Mouse (Mus musculus): ENCODE measurements around the gene Nphs1.

Nphs1 gene

DNA sequence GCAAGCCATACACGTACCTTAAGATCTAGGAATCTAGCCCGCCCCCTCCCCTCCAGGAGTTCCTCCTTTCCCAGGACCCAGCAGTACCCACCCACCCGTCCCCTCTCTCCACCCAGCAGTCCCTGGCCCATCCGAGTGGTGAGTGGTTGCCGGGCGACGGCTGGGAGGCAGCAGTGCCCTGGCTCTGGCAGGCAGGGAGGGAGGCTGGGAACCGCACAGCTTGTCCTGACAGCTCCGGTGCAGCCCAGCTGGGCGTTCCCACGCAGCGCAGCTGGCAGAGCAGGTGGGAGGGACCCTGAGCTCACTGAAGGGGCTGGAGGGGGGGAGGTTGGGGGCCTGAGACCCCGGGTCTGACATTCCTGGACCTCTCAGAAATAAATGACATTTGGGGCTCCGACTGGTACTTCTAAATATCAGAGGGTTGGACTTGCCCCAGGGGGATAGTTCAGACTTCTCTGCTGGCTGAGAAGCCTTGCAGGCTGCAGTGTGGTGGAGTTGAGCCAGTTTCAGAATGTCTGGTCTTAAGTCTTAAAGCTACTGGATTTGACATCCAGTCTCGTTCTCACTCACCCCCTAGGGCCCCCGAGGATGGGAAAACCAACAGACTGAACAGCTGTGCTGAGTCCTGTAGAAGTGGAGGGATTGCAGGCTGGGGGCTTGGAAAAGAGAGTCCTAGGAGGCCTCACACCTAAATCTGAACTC lies at the start of gene Nphs1, which contains the start of gene Kirrel2:
Gene Nphs1 (plus strand): TSS at position 687 of the 702 bp plus-strand sequence.
Gene Kirrel2 (minus strand): TSS at position 62 of the 702 bp plus-strand sequence.
- DNase-seq = peak; percentile 77

DNA sequence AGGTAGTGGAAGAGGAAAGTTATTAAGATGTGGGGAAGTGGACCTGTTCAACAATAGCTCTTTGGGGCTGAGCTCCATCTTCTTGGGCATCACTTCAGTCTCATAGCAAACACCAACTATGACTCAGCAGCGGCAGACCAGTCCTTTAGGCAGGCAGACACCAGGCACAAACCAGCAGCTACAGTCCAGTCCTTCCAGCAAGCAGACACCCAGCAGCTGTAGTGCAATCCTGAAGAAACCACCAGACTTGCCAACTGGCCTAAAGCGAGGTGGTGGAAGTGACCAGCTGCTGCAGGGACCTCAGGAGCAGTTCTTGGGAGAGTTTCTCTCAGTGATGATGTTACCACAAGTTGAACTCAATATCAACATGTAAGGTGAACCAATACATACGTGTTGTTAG lies 49.5 kb upstream of the Nphs1 start:
- no peak for DNase-seq

DNA sequence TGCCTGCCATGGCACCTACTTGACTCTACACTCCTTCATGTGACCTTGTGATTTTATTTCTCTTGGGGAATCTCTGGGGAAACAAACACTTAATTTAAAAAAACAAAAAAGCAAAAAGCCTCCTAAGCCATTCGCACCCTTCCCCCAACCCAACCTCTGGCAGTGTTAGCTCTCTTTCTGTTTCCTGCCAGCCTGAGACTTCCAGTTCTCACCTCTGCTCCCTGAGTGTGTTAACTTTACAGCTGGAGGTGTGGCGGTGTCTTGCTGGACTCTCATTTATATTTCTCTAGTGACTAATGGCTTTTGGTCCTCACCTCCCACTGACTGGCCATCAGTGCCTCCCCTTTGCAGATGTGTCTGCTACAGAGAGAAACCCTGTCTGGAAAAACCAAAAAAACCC lies 48.3 kb upstream of the Nphs1 start:
- no peak for DNase-seq

DNA sequence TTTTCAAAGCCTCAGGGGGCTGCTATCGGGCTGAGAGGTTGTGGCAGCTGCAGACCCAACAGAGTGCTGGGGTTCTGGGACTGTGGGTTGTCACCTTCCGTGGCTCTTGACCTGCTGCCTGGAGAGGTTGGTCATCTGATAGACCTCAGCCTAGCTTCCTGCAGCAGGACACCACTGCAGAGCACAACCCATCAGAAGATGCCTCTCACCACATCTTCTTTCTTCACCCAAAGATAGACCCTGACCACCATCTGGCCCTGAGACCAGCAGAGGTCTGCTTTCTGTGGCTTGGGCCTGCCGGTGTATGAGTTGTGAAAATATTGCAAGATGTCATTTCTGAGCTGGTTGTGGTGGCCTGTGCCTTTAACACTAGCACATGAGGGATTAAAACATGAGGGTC lies 47.1 kb upstream of the Nphs1 start:
- DNase-seq = no peak

DNA sequence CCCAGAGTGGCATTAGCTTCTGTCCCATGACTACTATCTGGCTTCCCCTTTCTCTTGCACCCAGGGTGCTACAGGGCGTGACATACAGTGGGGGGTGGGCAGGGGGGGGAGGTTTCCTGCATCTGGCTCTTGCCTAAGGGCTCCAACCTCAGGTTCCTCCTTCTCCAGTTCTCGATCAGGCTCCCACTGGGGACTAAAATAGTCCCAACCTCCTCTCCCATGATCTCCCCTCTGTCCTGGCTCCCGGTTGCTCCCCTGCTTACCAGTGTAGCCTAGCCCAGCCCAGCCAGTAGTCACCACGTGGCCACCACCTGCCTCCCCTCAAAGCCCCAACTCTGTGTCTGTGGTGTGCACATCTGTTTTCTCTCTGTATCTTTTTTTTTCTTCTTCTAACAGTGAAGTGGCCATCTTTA lies 45.4 kb upstream of the Nphs1 start:
- peak; percentile 84 for DNase-seq

DNA sequence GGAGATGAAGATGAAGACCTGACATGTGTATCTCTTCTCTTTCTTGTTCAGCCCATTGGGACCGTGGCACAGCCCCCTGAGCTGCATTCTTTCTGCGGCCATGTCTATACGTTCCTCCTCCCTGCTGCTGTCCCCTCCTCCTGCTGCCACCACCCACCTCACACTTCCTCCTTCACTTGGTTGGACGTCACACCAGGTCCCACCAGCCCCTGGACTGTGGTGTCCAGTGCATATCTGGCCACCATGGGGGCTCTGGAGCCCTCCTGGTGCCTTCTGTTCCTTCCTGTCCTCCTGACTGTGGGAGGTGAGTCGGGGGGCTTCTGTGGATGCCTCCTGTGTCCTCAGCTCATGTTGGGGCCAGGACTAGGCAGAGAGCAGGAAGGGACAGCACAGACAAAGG lies 44.5 kb upstream of the Nphs1 start, which contains the start of gene Tyrobp:
Gene Tyrobp (plus strand): TSS at position 165 of the 400 bp plus-strand sequence.
- DNase-seq = peak; percentile 77

DNA sequence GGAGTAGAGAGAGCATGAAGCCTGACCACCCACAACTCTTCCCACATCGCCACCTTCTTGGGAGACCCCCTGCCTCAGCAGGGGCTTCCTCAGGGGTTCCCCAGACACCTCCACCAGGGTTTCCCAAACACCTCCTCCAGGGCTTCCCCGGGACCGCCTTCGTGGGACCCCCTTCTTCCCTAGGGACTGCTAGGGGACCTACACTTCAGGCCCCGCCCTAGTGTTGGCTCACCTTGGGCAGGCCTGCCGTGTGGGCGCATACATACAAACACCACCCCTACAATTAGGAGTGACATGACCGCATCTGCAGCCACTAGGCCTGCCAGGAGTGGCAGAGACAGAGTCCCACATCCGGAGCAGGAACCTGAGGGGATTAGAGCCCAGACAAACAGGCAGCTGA lies 40.3 kb upstream of the Nphs1 start:
- DNase-seq = no peak

DNA sequence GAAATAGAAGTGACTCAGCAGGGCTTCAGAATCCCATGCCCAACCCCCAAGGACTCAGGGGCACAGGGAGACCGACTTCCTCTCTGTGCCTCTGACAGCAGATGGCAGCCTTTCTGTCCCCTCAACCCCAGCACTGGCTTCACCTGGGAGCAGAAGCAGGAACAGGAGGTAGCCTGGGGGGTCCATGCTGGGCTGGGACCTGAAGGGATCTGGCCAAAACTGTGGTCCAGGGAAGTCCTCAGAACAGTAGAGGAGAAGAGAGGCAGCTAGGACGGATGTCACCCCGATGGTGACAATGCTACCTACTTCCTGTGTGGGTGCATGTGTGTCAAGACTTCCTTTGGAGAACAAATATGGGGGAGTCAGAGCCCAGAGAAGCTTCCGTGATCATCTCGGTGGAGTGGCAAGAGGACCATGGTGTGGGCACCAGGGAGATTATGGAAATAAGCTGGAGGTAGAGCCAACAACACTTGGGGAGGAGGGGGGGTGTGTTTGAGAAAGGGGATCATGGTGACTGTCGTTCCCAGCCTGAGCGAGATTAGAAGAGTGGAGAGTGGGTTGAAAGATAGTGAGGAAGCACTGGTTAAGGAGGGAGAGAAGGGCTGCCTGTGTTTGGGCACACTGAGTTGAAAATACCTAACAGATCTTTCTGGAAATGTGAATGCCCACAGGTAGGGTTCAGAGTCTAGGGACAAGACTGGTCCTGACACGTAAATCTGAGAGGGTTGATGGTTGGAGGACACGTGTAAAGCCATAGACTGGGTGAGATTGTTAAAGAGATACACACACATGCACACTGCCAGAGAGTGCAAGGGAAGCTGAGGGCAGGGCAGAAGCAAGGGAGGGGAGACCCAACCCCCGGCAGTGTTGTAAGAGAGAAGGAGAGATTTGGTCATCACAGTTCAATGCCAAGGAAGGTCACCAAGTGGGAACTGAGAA lies 38.3 kb upstream of the Nphs1 start, which contains the start of gene Hcst:
Gene Hcst (minus strand): TSS at position 294 of the 939 bp plus-strand sequence.
- no peak for DNase-seq

DNA sequence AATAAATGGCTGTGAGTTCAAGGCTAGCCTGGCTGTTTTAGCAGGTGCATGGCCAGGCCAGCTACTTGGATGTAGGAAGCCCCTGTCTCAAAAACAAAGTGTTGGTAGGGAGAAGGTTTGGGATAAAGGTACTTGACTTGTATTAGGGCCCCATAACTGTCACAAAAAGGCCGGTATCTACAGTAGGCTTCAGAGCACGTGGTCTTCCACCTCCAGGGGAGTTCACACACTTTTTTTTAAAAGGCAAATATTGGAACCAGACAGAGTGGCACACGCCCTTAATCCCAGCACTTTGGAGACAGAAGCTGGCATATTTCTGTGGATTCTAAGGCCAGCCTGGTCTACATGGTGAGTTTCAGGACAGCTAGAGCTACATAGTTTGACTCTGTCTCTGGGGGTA lies 37.4 kb upstream of the Nphs1 start:
- DNase-seq = no peak

DNA sequence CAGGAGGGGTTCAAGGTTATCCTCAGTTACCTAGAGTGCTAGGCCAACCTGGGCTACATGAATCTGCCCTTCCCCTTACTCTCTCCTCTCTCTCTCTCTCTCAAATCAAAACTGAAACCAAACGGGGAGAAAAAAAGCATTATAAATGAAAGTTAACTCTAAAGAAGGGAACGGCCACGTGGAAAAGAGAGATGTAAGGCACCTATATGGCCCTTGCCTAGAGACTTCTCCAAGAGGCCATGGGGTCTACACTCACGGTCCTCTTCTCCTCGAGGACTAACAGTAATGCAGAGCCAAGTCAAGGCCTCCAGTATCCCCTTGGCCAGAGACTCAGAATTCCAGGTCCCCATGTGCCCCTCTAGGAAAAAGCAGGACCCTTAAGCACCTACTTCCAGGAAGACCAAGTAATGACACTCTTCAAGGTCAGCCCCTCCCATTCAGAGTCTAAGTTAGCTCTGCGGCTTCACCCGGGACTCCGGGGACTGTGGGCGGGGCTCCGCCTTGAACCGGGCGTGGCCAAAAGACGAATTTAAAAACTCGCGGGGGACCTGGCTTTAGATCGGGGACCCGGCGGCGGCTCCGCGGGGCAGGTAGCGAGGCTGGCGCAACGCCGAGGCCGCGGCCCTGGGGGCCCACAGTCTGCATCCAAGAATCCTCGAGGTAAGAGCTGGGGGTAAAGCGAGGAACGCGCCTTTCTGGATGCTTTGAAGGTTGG lies 36.8 kb upstream of the Nphs1 start, which contains the start of gene Nfkbid:
Gene Nfkbid (plus strand): TSS at position 558 of the 715 bp plus-strand sequence.
- peak; percentile 61 for DNase-seq

DNA sequence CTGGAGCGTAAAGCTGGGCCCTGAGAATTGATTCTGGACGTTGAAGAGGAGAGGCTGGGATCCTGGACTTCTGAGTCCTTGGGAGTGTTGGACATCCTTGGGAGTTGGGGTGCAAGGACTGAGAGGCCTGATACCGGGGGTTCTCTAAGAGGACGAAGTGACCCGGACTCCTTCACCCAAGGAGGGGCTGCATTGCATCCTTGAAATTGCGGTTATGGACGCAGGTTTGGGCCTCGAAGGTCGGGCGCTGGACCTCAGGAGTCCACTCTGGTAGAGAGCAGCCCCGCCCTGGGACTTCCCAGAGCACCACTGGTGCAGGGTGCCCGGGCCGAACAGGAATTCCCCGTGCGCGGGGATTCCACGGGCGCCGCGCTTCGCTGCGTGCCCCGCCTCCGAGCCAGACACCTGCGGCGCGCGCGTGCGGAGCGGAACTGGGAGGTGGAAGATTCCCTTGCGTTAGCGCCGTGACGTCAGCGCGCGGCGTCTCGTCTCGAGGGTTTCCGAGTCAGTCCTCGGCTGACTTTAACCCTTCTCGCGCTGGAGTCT lies 36.2 kb upstream of the Nphs1 start:
- DNase-seq = peak; percentile 93

DNA sequence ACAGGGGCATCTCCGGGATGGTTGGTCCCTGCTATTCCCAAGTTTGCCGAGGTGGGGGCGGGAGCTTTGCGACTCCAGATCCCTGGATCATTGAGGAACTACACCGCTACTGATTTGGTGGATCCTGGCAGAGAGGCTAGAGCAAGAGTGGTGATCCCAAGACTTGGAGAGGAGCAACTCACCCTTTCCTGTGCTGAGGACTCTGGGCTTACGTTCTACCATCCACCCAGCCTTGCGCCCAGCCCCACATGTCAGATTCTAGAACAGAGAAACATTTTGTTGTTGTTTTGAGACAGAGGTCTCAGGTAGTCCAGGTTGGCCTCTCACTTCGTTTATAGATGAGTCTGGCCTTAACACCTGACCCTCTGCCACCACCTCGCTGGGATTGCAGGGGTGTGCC lies 35.6 kb upstream of the Nphs1 start:
- DNase-seq = no peak

DNA sequence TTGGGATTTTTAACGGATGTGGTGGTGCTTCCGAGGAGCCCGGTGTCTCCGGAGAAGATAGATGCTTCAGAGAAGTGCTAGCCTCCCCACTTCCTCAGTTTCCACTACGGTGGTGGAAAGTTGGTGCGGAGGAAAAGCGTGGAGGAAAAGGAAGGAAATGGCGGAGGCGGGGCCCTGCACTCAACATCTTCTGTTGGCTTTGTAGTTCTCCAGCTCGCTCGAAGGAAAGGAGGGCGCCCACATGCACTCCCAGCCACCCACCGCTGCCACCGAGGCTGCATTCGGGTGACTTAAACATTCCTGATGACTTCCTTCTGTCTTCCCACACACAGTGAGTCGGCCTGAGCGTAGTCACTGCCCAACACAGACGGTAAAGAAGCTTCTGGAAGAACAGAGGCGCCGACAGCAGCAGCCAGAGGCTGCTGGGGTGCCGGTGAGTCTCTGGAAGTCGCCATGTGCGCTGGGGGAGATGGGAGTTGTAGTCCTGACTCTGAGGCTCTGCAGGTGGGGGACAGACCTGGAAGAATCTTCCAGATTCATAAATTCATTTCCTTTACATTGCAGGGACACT lies 35.0 kb upstream of the Nphs1 start:
- DNase-seq = peak; percentile 68

DNA sequence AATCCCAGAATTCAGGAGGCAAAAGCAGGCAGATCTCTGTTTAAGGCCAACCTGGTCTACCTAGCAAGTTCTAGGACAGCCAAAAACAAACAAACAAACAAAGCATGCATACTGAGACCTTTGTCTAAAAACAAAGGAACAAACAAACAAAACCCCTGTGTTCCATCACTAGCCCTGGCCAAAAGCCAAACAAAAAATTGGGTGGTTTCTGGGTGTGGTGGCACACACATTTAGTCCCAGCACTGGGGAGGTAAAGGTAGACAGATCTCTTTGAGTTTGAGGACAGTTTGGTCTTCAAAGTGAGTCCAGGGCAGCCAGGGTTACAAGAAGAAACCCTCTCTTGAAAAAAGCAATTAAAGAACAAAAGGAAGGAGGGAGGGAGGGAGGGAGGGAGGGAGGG lies 28.8 kb upstream of the Nphs1 start:
- DNase-seq = no peak

DNA sequence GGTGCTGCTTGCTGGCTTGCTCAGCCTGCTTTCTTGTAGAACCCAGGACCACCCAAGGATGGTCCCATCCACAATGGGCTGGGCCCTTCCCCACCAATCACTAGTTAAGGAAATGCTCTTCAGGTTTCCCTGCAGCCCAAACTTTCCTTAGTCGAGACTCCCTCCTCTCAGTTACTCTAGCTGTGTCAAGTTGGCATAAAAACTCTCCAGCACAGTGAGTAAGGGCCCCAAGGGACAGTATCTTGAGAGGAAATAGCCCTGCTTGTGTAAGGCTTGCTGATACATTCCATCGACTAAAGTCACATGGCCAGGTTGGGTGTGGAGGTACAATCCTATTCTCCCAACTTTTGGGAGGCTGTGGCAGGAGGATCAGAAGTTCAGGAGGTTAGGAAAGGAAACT lies 27.9 kb upstream of the Nphs1 start:
- no peak for DNase-seq

DNA sequence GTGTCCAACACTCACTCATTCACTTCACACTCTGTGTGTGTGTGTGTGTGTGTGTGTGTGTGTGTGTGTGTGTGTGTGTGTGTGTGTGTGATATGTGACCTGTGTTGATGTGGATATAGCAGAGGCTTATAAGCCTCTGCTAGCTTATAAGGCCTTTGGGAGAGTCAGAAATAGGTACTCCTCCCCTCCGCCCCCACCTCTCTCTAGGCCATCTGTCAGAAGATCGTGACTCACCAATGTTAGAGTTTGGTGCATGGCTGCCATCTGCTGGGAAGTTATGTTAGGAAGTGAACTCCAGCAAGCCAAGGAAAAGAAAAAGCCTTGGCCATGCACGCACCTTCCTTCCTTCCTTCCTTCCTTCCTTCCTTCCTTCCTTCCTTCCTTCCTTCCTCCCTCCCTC lies 26.3 kb upstream of the Nphs1 start:
- peak; percentile 92 for DNase-seq

DNA sequence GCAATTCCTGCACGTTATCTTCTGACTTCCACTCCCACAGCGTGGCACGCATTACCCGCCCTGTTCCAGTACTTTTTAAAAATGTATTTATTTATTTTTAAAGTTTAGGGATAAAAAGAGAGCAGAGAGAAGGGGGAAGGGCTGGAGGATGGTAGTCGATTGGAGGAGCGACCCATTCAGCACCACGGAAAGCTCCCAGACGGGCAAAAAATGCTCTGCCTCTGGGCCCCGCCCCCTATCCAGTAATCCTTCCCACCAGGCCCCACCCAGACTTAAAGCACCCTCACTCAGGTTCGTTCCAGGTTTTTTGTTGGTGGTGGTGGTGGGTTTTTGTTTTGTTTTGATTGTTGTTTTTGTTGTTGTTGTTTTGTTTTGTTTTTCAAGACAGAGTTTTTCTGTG lies 23.9 kb upstream of the Nphs1 start:
- no peak for DNase-seq

DNA sequence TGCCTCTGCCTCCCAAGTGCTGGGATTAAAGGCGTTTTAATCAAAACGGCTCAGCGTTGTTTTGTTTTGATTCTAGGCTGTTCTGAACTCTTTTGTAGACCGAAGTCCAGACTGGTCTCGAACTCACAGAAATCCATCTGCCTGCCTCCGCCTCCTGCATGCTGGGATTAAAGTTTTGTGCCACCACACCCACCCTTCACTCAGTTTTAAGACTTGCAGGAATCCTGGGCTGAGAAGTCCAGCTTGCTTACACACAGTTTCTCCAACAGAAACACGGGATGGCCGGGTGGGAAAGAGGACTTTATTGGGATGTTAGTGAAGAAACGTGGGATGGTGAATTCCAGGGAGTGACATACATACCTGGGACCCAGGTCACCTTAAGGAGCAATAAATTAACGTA lies 23.4 kb upstream of the Nphs1 start:
- DNase-seq = no peak

DNA sequence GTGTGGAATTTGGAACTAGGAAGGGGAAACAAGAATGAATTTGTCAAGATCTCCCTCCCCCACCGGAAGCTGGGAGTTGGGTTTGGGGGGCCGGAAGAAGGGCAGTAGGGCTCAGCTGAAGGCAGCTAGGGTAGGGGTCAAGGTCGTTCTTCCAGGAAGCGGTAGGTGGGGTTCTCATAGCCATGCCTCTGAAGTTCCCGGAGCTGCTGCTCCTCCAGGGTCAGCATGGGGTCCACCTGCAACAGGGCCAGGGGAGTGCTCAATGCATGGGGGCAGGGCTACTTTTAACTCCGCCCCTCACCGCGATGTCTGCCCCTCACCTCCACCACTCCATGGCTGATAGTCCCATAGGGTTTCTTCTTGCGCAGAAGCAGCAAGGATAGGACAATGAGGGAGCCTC lies 23.0 kb upstream of the Nphs1 start:
- DNase-seq = no peak

DNA sequence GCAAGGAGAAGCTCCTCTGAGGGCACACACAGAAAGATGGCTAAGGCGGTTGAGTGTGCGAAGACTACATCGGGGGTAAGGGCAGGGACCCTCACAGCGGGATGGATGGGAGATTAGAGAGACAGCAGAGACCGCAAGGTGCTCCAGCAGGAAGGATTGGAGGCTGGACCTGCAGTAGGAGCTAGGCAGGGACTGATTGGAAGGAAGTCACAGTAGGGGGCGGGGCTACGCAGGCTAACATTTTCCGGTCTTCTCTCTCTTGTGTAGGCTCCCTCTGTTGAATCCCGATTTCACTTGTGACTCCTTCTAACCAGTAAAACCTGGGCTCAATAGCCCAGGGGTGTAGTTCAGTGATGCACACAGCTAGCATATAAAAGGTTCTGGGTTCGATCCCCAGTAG lies 21.2 kb upstream of the Nphs1 start:
- DNase-seq = no peak

DNA sequence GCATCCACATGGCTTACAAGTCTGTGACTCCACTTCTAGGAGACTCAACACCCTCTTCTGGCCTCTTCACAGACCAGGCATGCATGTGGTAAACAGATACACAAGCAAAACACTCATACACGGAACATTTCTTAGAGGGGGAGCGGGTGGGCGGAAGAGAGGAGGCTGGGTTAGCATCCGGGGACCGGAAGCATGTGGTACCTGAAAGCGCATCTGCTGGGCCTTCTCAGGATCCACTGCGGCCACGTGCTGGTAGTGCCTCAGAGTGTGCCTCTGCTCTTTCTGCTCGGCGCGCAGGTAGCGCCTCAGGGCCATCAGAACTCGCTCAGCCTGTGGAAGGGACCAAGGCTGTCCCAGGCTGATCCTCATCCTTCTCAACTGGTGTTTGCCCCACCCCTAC lies 18.4 kb upstream of the Nphs1 start:
- no peak for DNase-seq

DNA sequence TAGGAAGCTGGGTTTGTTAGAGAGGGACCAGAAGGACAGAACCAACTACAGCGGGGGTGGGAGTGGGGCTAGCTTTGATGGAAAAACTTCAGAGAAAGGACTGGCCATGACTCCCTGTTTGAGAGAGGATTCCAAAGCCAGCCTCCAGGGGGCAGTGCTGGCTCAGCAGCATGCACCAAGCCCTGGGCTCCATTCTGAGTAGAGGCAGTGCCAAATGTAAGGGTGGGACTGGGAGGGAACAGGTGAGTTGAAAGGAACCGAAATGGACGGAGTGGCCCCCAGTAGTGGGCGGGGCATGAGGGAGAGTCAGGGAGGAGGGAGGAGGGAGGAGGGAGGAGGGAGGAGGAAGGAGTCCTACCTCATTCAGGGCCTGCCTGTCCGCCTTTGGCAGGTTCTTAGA lies 17.4 kb upstream of the Nphs1 start:
- DNase-seq = no peak

DNA sequence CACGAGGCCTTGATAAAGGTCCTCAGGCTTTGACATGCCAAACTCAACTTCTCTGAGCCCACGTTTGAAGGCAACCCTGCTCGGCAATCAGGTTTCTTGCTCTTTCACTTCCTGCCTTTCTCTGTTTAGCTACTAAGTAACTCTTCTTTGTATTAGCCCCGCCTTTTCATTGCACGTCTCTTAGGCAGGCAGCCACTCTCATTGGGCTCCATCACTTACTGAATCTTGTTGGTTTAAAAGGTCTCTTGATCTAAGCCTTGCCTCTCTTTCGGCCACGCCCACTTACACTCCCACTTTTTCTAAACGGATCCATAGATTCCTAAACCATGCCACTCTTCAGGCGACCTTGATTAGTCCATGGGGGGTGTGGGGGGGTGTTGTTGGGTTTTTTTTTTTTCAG lies 14.4 kb upstream of the Nphs1 start:
- no peak for DNase-seq
